Mouse (Mus musculus): Measurements from ENCODE around the gene Dbndd1. TPM values are rescaled to one million over a fixed set of nuclear protein-coding genes. Genes with fewer than 3 reads are reported as not detected.
A peak's percentile ranks its signal among the peaks of the same experiment; 100 is the strongest.

The Dbndd1 gene
- polyA plus RNA-seq, 2 experiments = 8.3 to 12.6 TPM

GRCm38 (mm10) chr8:123515540-123515897, 256 bp upstream of the Dbndd1 start:
- H3K27ac ChIP-seq (replicated peaks; ENCODE audit: low read depth, low read length) = no peak overlapping the region
- 2% methylated on average over 10 of the region's 11 CpGs for WGBS
- no peak for ATAC-seq (ENCODE audit: low FRiP score, low read depth)
- peak overlapping the region; percentile 99 for H3K4me2 ChIP-seq (replicated peaks; ENCODE audit: low read depth, low read length, severe bottlenecking)
- 0 out of 2 replicates have a peak, but pooled peaks cover 2% of the 10 kb centered on the region for H3K36me3 ChIP-seq (ENCODE audit: control insufficient read depth, insufficient read depth, low read length)
- no peak overlapping the region for H3K9ac ChIP-seq (ENCODE audit: low read depth, low read length, severe bottlenecking)
- H3K4me1 ChIP-seq (ENCODE audit: control insufficient read depth, insufficient read depth, low read length) = peaks cover 10% of the 10 kb centered on the region
- no peaks in the 10 kb centered on the region for H3K9me3 ChIP-seq (ENCODE audit: control insufficient read depth, low read length)
- H3K4me3 ChIP-seq (replicated peaks; ENCODE audit: low read length) = peak overlapping the region; percentile 70
- no peak for DNase-seq (ENCODE audit: low spot score)
- H3K27me3 ChIP-seq (ENCODE audit: control insufficient read depth, insufficient read depth, low read length) = peaks cover 10% of the 10 kb centered on the region
- no peak for TF ChIP-seq POLR2A (IDR thresholded peaks at IDR 0.05; ENCODE audit: borderline replicate concordance, extremely low read depth, insufficient read depth, insufficient read length)

- Histone ChIP-seq H3K9ac (ENCODE audit: low read depth, low read length, severe bottlenecking) (peak overlapping the region; percentile 55), H3K36me3 (ENCODE audit: control insufficient read depth, insufficient read depth, low read length) (peaks cover 12% of the 10 kb centered on the region), H3K4me3 (replicated peaks; ENCODE audit: low read length) (peak overlapping the region; percentile 70), H3K4me1 (ENCODE audit: control insufficient read depth, insufficient read depth, low read length) (peaks cover 6% of the 10 kb centered on the region; the same call in 1 of the 2 replicates), H3K27ac (replicated peaks; ENCODE audit: low read depth, low read length) (no peak overlapping the region), H3K9me3 (ENCODE audit: control insufficient read depth, low read length) (no peaks in the 10 kb centered on the region), H3K4me2 (replicated peaks; ENCODE audit: low read depth, low read length, severe bottlenecking) (peak overlapping the region; percentile 99), H3K27me3 (ENCODE audit: control insufficient read depth, insufficient read depth, low read length) (peaks cover 10% of the 10 kb centered on the region)
- 7% methylated on average over 9 of the region's 9 CpGs for WGBS
- TF ChIP-seq POLR2A (IDR thresholded peaks at IDR 0.05; ENCODE audit: borderline replicate concordance, extremely low read depth, insufficient read depth, insufficient read length) = no peak
- no peak for DNase-seq (ENCODE audit: low spot score)
- no peak for ATAC-seq (ENCODE audit: low FRiP score, low read depth)
Observed at GRCm38 (mm10) chr8:123514136-123514535, 1.1 kb downstream of the Dbndd1 start.

GRCm38 (mm10) chr8:123510819-123511218, 4.4 kb downstream of the Dbndd1 start:
- WGBS = 70% methylated on average over 5 of the region's 5 CpGs
- Histone ChIP-seq H3K9ac (ENCODE audit: low read depth, low read length, severe bottlenecking) (no peak overlapping the region), H3K27me3 (ENCODE audit: control insufficient read depth, insufficient read depth, low read length) (peaks cover 10% of the 10 kb centered on the region), H3K4me3 (replicated peaks; ENCODE audit: low read length) (no peak overlapping the region), H3K27ac (replicated peaks; ENCODE audit: low read depth, low read length) (no peak overlapping the region), H3K36me3 (ENCODE audit: control insufficient read depth, insufficient read depth, low read length) (peaks cover 40% of the 10 kb centered on the region), H3K9me3 (ENCODE audit: control insufficient read depth, low read length) (no peaks in the 10 kb centered on the region), H3K4me1 (ENCODE audit: control insufficient read depth, insufficient read depth, low read length) (0 out of 2 replicates have a peak, but pooled peaks cover 3% of the 10 kb centered on the region), H3K4me2 (replicated peaks; ENCODE audit: low read depth, low read length, severe bottlenecking) (no peak overlapping the region)
- DNase-seq (ENCODE audit: low spot score) (no peak), ATAC-seq (ENCODE audit: low FRiP score, low read depth) (no peak)
- TF ChIP-seq POLR2A (IDR thresholded peaks at IDR 0.05; ENCODE audit: borderline replicate concordance, extremely low read depth, insufficient read depth, insufficient read length) = no peak

DNA sequence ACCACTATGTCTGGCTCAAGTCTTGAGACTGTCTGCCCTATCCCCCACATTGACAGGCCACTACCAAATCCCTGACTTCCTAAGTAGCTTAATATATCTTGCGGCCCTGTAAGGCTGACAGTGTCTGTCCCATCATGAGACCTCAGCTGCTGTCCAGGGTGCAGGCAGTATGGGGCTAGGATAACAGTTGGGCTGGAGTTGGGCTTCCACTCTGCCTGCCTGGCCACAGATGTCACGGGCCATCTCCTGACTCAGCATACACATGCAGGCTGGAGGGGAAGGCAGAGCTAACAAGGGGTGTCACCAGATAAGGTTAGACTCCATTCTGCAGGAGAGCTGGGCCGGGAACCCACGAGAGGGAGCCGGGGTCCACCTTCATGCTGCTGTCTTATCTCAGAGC, 8.1 kb downstream of the Dbndd1 start:
- Histone ChIP-seq H3K9me3 (ENCODE audit: control insufficient read depth, low read length) (peaks cover 5% of the 10 kb centered on the region; the same call in 1 of the 2 replicates), H3K4me2 (replicated peaks; ENCODE audit: low read depth, low read length, severe bottlenecking) (no peak overlapping the region), H3K9ac (ENCODE audit: low read depth, low read length, severe bottlenecking) (no peak overlapping the region), H3K27me3 (ENCODE audit: control insufficient read depth, insufficient read depth, low read length) (no peaks in the 10 kb centered on the region), H3K4me1 (ENCODE audit: control insufficient read depth, insufficient read depth, low read length) (no peaks in the 10 kb centered on the region), H3K36me3 (ENCODE audit: control insufficient read depth, insufficient read depth, low read length) (peaks cover 77% of the 10 kb centered on the region), H3K27ac (replicated peaks; ENCODE audit: low read depth, low read length) (no peak overlapping the region), H3K4me3 (replicated peaks; ENCODE audit: low read length) (no peak overlapping the region)
- ATAC-seq (ENCODE audit: low FRiP score, low read depth) = peak; percentile 32
- no peak for DNase-seq (ENCODE audit: low spot score)
- 89% methylated on average over 5 of the region's 5 CpGs for WGBS
- no peak for TF ChIP-seq POLR2A (IDR thresholded peaks at IDR 0.05; ENCODE audit: borderline replicate concordance, extremely low read depth, insufficient read depth, insufficient read length)

GRCm38 (mm10) chr8:123505695-123506094, 9.6 kb downstream of the Dbndd1 start:
- no peaks in the 10 kb centered on the region for H3K4me1 ChIP-seq (ENCODE audit: control insufficient read depth, insufficient read depth, low read length)
- no peaks in the 10 kb centered on the region for H3K27me3 ChIP-seq (ENCODE audit: control insufficient read depth, insufficient read depth, low read length)
- 88% methylated on average over 9 of the region's 9 CpGs for WGBS
- peaks cover 91% of the 10 kb centered on the region for H3K36me3 ChIP-seq (ENCODE audit: control insufficient read depth, insufficient read depth, low read length)
- peaks cover 5% of the 10 kb centered on the region; the same call in 1 of the 2 replicates for H3K9me3 ChIP-seq (ENCODE audit: control insufficient read depth, low read length)
- TF ChIP-seq POLR2A (IDR thresholded peaks at IDR 0.05; ENCODE audit: borderline replicate concordance, extremely low read depth, insufficient read depth, insufficient read length) = no peak
- H3K27ac ChIP-seq (replicated peaks; ENCODE audit: low read depth, low read length) = no peak overlapping the region
- ATAC-seq (ENCODE audit: low FRiP score, low read depth) (no peak), DNase-seq (ENCODE audit: low spot score) (no peak)
- H3K4me3 ChIP-seq (replicated peaks; ENCODE audit: low read length) = no peak overlapping the region
- H3K9ac ChIP-seq (ENCODE audit: low read depth, low read length, severe bottlenecking) = no peak overlapping the region
- H3K4me2 ChIP-seq (replicated peaks; ENCODE audit: low read depth, low read length, severe bottlenecking) = no peak overlapping the region

- no peaks in the 10 kb centered on the region for H3K27me3 ChIP-seq (ENCODE audit: control insufficient read depth, insufficient read depth, low read length)
- no peak for TF ChIP-seq POLR2A (IDR thresholded peaks at IDR 0.05; ENCODE audit: borderline replicate concordance, extremely low read depth, insufficient read depth, insufficient read length)
- no peak overlapping the region for H3K4me2 ChIP-seq (replicated peaks; ENCODE audit: low read depth, low read length, severe bottlenecking)
- ATAC-seq (ENCODE audit: low FRiP score, low read depth) (no peak), DNase-seq (ENCODE audit: low spot score) (no peak)
- H3K4me1 ChIP-seq (ENCODE audit: control insufficient read depth, insufficient read depth, low read length) = no peaks in the 10 kb centered on the region
- peaks cover 95% of the 10 kb centered on the region for H3K36me3 ChIP-seq (ENCODE audit: control insufficient read depth, insufficient read depth, low read length)
- peaks cover 5% of the 10 kb centered on the region; the same call in 1 of the 2 replicates for H3K9me3 ChIP-seq (ENCODE audit: control insufficient read depth, low read length)
- no peak overlapping the region for H3K27ac ChIP-seq (replicated peaks; ENCODE audit: low read depth, low read length)
- H3K9ac ChIP-seq (ENCODE audit: low read depth, low read length, severe bottlenecking) = no peak overlapping the region
- WGBS = 84% methylated on average over 4 of the region's 4 CpGs
- no peak overlapping the region for H3K4me3 ChIP-seq (replicated peaks; ENCODE audit: low read length)
Observed at GRCm38 (mm10) chr8:123505267-123505666, 10.0 kb downstream of the Dbndd1 start.
